Mouse (Mus musculus): Measurements from ENCODE around the gene Etfb.

The Etfb gene

DNA sequence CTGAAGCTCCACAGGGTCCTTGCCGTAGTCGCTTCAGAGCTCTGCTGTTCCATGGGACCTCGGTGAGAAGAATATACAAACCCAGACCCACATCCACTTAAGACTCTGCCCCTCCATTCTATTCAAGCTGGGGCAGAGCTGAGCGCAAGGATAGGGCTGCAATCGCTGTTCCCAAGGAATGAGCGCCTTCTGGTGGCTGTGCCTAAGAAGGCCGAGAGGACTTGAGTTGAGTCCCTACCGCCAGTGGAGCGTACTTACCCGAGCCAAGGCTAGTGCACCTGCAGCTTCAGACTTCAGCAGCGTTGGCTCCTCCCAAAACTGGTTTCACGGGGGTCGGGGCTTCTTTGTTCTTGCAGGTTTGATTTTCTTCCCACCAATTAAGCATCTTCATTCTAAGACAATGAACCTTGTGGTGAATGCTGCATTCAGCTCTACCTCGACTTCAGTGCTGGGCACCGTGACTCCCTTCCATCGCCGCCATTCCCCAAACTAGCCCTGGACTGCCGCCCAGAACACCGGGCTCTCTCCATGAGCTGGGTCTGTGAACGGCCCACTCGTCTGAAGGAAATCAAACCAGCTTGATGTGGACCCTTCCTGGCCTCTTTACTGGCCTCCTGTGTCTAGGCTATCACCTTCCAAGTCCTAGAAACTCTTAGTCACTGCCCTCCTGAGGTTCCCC is 51.6 kb downstream of the Etfb start:
- DNase-seq (ENCODE audit: low spot score in 2 of 2), result peak in 1 of 2 experiments; percentile 74

Measured in left cerebral cortex, adult 9 months (tissue).